Mouse (Mus musculus) liver, embryonic 11.5 days (tissue): Measurements from ENCODE around the gene Pi4kb. TPM values are rescaled to one million over a fixed set of nuclear protein-coding genes. Genes with fewer than 3 reads are reported as not detected.
"Not testable (repeated sequence)": the region's sequence is repeated elsewhere in the genome, so short reads cannot be mapped to it uniquely, and the experiment has no call there.

ENCODE experiments used
- ATAC-seq: fragments of 200-750 bp; cut with Nextera tagmentation; replicated peaks from 2 replicates; pipeline ENCODE4 v1.8.0; 2017; ENCODE audit warnings: moderate number of reproducible peaks, mild to moderate bottlenecking, moderate TSS enrichment, moderate library complexity; ENCODE audit not compliant: low FRiP score
- DNase-seq: peaks from one replicate; pipeline ENCODE4 v3.0.0-alpha.2; 2017; ENCODE audit warnings: low spot score
- H3K27ac ChIP-seq: fragments of 300-500 bp; sonication (generic); 2 replicates; pipeline ENCODE4 v1.5.1; 2014; ENCODE audit warnings: mild to moderate bottlenecking, low read depth, low read length, control low read depth
- H3K27me3 ChIP-seq: fragments of 300-500 bp; sonication (generic); replicated peaks from 2 replicates; pipeline ENCODE4 v1.6.1; 2014; ENCODE audit warnings: low read length, mixed read lengths; ENCODE audit not compliant: control insufficient read depth, insufficient read depth
- H3K36me3 ChIP-seq: fragments of 300-500 bp; sonication (generic); 2 replicates; pipeline ENCODE4 v1.6.1; 2014; ENCODE audit warnings: mild to moderate bottlenecking, low read length, moderate library complexity, mixed read lengths; ENCODE audit not compliant: control insufficient read depth, insufficient read depth
- H3K4me1 ChIP-seq: fragments of 300-500 bp; sonication (generic); replicated peaks from 2 replicates; pipeline ENCODE4 v1.6.1; 2014; ENCODE audit warnings: low read length, mixed read lengths; ENCODE audit not compliant: control insufficient read depth, insufficient read depth
- H3K4me2 ChIP-seq: fragments of 300-500 bp; sonication (generic); 2 replicates; pipeline ENCODE4 v1.6.1; 2014; ENCODE audit warnings: mild to moderate bottlenecking, control low read depth, moderate library complexity
- H3K4me3 ChIP-seq: fragments of 300-500 bp; sonication (generic); 2 replicates; pipeline ENCODE4 v1.5.1; 2014; ENCODE audit warnings: low read depth, low read length, control low read depth
- H3K9ac ChIP-seq: fragments of 300-500 bp; sonication (generic); 2 replicates; pipeline ENCODE4 v1.6.1; 2014; ENCODE audit warnings: low read depth, low read length, control low read depth
- H3K9me3 ChIP-seq: fragments of 300-500 bp; sonication (generic); 2 replicates; pipeline ENCODE4 v1.6.1; 2016; ENCODE audit warnings: low read length, inconsistent platforms, mixed read lengths; ENCODE audit not compliant: control insufficient read depth
- WGBS: fragments of 180-500 bp; shearing (Covaris S2); extraction: QIAGEN DNeasy Blood & Tissue Kit; methylation state at CpG from one replicate; pipeline ENCODE4 v1.1.7; 2014; 5-methylcytosine and 5-hydroxymethylcytosine counted together
- polyA plus RNA-seq: library from polyadenylated mRNA; unstranded; fragments of >200 nt; fragmentation: Nextera tagmentation; extraction: Ambion mirVana; gene quantifications from 2 replicates; pipeline ENCODE4 v1.2.1, GENCODE M21; 2014

Gene Pi4kb
- polyA plus RNA-seq, 1 experiment from 2014 or later: 17.0 TPM

DNA sequence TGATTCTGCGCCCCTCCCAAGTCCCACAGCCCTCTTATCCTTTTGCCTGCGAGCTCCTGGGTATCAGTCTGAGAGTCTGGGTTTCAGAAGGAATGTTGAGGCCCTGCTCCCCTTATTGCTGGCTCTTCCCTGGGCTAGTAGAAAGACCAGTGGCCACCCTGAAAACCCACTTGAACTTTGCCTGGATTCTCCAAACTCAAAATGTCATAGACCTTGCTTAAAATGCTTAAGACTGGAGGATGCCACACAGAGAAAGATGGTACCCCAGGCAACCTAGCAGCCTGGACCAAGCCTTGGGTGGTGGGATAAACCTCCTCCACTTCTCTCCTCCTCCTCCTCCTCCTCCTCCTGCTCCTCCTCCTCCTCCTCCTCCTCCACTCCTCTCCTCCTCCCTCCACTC, 40.9 kb upstream of the Pi4kb start:
- not testable (repeated sequence) for H3K9me3 ChIP-seq, ATAC-seq, DNase-seq, H3K36me3 ChIP-seq, H3K27me3 ChIP-seq, H3K9ac ChIP-seq
- Histone ChIP-seq H3K4me2 (peak overlapping the region; percentile 73), H3K4me1 (peaks cover 22% of the 10 kb centered on the region), H3K4me3 (peak overlapping the region; percentile 48), H3K27ac (peak overlapping the region; percentile 86; the same call in 1 of the 2 replicates)
- WGBS: no CpG with 5 or more reads among the region's 2 CpGs

DNA sequence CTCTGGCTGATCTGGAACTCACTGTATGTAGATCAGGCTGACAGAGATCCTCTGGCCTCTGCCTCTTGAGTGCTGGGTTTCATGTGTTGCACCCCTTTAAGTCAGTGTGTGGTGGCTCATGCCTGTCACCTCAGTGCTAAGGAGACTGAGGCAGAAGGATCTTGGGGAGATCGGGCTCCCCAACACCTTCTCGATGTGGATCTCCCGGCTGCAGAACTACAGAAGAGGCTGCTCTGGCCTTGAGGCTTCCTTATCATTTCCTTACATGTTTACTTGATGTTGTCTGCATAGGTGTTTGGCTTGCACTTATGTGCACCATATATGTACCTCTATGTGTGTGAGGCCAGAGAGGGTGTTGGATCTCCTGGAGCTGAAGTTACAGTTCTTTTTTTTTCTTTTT, 40.0 kb upstream of the Pi4kb start:
- peaks cover 22% of the 10 kb centered on the region for H3K4me1 ChIP-seq
- H3K4me2 ChIP-seq: 0 out of 2 replicates have a peak overlapping the region, but pooled peaks have one; percentile 2
- not testable (repeated sequence) for ATAC-seq, H3K27me3 ChIP-seq, H3K4me3 ChIP-seq, H3K9ac ChIP-seq, DNase-seq, H3K27ac ChIP-seq, H3K9me3 ChIP-seq, H3K36me3 ChIP-seq
- WGBS: 58% methylated on average over 3 of the region's 3 CpGs

DNA sequence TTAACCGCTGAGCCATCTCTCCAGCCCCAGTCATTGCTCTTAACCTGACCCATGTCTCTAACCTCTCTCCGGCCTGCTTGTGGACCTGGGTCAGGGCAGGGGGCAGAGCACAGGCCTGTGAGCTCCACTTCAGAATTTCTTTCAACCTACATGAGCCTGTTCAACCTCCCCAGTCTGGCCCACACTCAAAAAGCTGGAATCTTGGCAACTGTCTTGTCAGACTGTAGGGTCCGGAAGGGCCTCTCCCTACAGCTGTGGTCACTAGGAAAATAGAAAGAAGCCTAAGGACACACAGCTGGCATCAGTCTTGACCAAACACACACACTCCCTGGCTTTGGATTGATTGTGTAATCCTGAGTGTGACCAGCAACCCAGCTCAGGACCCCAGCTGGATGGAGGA, 39.2 kb upstream of the Pi4kb start:
- 81% methylated on average over 3 of the region's 3 CpGs for WGBS

DNA sequence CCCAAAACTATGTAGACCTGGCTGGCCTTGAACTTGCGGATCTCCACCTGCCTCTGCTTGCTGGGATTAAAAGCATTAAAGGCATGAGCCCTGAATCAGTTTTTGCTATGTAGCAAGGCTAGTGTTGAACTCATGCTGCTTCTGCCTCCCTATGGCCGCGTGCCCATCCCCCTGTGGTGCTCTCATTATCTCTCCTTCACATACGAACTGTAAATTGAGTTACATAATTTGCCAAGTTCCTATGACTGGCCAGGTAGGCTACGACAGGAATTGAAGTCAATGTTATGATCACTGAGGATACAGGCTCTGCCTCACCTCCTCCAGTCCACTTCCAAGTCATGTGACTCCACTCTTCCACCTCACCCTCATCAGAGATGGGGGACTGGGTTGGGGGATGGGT, 38.4 kb upstream of the Pi4kb start:
- not testable (repeated sequence) for H3K9ac ChIP-seq, H3K9me3 ChIP-seq, H3K4me2 ChIP-seq, DNase-seq, H3K27me3 ChIP-seq, H3K36me3 ChIP-seq, H3K27ac ChIP-seq, H3K4me3 ChIP-seq
- ATAC-seq: 0 out of 2 replicates have a peak, but pooled peaks have one; percentile 7
- H3K4me1 ChIP-seq: peaks cover 22% of the 10 kb centered on the region
- 60% methylated on average over 5 of the region's 5 CpGs for WGBS

More for the DNA sequence above, 39.2 kb upstream of the Pi4kb start:
- not testable (repeated sequence) for ATAC-seq, H3K9ac ChIP-seq, H3K36me3 ChIP-seq, H3K4me2 ChIP-seq, DNase-seq, H3K9me3 ChIP-seq, H3K4me3 ChIP-seq, H3K27ac ChIP-seq, H3K27me3 ChIP-seq
- peaks cover 22% of the 10 kb centered on the region for H3K4me1 ChIP-seq

DNA sequence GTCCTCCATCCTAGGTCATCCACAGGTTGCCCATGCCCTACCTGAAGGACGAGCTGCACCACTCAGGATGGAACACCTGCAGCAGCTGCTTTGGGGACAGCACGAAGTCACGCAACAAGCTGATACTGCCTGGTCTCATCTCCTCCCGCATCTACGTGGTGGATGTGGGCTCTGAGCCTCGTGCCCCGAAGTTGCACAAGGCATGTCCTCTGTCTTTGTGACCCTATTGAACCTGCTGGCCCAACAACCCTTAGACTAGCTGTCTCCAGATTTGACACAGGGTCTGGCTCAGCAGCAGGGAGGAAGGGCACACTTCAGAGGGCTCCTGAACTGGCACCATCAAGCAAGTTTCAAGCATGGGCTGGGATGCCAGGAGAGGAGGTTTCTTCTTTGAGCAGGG, 37.3 kb upstream of the Pi4kb start:
- H3K4me3 ChIP-seq, H3K9ac ChIP-seq, H3K4me2 ChIP-seq, ATAC-seq, H3K27ac ChIP-seq, H3K27me3 ChIP-seq, DNase-seq, H3K36me3 ChIP-seq, H3K9me3 ChIP-seq: not testable (repeated sequence)
- WGBS: 89% methylated on average over 6 of the region's 7 CpGs
- H3K4me1 ChIP-seq: peaks cover 16% of the 10 kb centered on the region

DNA sequence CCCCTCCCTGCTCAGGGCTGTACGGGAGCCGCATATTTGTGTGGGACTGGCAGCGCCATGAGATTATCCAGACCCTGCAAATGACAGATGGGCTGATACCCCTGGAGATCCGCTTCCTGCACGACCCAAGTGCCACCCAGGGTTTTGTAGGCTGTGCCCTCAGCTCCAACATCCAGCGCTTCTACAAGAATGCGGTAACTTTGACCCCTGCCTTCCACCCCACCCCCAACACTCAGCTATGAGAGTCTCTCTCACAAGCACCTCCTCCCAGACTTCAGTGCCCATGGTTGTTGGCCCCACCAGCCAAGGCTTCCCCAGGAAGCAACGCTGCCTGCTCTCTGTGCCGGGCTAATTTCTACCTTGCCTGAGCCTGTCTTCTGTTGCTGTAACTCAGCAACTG, 34.5 kb upstream of the Pi4kb start:
- WGBS: 34% methylated on average over 9 of the region's 9 CpGs
- H3K27ac ChIP-seq, DNase-seq, H3K4me3 ChIP-seq, H3K36me3 ChIP-seq, H3K4me2 ChIP-seq, H3K9ac ChIP-seq, H3K9me3 ChIP-seq, H3K27me3 ChIP-seq, ATAC-seq: not testable (repeated sequence)
- H3K4me1 ChIP-seq: peaks cover 10% of the 10 kb centered on the region

DNA sequence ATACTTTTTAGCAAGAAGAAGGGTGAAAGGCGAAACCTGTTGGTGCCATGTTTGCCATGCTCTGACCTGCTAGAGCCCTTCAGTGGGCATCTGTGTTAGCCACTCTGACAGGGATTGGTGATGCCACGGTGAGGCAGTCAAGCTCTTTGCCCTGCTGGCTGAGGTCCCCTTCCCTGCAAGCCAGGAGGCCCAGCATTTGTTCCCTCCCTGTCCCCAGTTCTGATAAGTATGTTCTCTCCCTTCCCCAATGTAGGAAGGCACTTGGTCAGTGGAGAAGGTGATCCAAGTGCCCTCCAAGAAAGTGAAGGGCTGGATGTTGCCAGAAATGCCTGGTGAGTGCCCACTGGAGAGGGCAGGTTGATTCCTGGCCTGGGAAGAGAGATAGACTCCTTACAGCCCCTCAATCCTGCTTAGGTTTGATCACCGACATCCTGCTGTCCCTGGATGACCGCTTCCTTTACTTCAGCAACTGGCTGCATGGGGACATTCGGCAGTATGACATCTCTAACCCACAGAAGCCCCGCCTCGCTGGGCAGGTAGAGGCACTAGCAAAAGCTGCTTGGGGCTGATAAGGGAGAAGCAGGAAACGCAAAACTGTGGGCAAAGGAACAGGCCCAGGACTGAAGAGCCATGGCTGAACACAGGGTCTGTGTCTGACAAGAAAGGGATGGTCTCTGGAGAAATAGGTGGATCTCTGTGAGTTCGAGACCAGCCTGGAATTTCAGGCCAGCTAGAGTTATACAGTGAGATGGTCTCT, 32.1 kb upstream of the Pi4kb start:
- not testable (repeated sequence) for H3K27me3 ChIP-seq, H3K9ac ChIP-seq, H3K9me3 ChIP-seq, H3K36me3 ChIP-seq, H3K4me2 ChIP-seq, H3K4me1 ChIP-seq, DNase-seq, H3K4me3 ChIP-seq
- WGBS: 30% methylated on average over 9 of the region's 9 CpGs
- H3K27ac ChIP-seq: peak overlapping the region; percentile 30; the same call in 1 of the 2 replicates
- peak; percentile 90 for ATAC-seq

DNA sequence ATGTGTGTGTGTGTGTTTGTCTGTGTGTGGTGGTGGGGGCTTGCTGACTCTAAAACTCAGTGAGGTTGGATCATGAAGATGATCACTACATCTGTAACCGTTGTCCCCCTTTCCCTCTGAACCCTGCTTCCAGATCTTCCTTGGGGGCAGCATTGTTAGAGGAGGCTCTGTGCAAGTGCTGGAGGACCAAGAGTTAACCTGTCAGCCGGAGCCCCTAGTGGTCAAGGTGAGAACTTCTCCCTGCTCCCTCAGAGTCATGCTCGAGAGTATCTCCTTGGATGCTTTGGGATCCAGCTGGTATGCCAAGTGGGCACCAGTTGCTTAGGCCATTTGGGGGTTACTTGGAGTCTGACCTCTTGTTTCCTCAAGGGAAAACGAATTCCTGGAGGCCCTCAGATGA, 30.8 kb upstream of the Pi4kb start:
- not testable (repeated sequence) for H3K9ac ChIP-seq, DNase-seq
- peak; percentile 65 for ATAC-seq

DNA sequence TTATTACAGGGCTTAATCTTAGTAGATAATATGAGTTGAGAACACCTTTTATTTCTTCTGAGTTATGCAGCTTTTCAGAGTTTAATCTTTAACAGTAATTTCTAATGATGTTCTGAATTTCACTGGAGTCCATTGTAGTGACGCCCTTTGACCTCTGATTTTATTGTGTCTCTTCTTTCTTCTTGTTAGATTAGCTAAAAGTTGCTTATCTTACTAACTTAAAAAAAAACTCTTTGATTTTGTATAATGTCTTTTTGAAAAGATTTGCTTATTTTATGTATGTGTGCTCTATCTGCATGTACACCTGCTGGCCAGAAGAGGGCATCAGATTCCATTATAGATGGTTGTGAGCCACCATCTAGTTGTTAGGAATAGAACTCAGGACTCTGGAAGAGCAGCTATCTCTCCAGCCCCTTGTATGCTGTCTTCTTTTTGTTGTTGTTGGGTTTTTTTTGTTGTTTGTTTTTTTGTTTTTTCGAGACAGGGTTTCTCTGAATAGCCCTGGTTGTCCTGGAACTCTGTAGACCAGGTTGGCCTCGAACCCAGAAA, 26.4 kb upstream of the Pi4kb start:
- Histone ChIP-seq H3K27me3 (no peaks in the 10 kb centered on the region), H3K9me3 (no peaks in the 10 kb centered on the region), H3K36me3 (no peaks in the 10 kb centered on the region), H3K9ac (no peak overlapping the region), H3K4me2 (no peak overlapping the region), H3K4me1 (no peaks in the 10 kb centered on the region; the same call in 1 of the 2 replicates), H3K27ac (no peak overlapping the region), H3K4me3 (no peak overlapping the region)
- ATAC-seq (no peak), DNase-seq (no peak)
- WGBS: 64% methylated on average over 3 of the region's 3 CpGs

More for the DNA sequence above, 30.8 kb upstream of the Pi4kb start:
- not testable (repeated sequence) for H3K4me2 ChIP-seq, H3K27me3 ChIP-seq, H3K27ac ChIP-seq, H3K36me3 ChIP-seq, H3K4me3 ChIP-seq, H3K4me1 ChIP-seq, H3K9me3 ChIP-seq
- 25% methylated on average over 4 of the region's 4 CpGs for WGBS
